Mouse (Mus musculus): ENCODE data around the gene Dmkn.

DNA sequence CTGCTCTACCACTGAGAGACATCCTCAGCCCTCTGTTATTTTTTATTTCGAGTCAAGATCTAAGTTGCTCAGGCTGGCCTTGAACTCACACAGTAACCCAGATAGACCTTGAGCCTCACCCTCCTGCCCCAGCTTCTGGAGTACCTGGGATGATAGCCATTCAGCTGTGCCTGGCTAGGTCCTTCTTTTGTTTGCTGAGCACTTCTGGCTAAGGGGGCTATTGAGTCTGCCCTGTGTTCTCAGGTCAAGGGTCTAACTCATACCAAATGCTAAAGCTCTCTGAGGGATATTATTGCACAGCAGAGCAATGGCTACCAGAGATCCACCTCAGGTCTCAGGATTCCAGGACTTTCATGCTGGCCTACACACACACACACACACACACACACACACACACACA, 21.6 kb downstream of the Dmkn start:
- TF ChIP-seq POLR2A (IDR thresholded peaks at IDR 0.05; ENCODE audit: low read depth, low read length), result no peak
- TF ChIP-seq CTCF (IDR thresholded peaks at IDR 0.05; ENCODE audit: borderline replicate concordance, insufficient read depth, low read length), result no peak

Data from embryonic fibroblast, embryonic 13.5 days (primary cell).